Mouse (Mus musculus): Measurements from ENCODE around the gene Ptgdr2. TPM values are rescaled to one million over a fixed set of nuclear protein-coding genes. Genes with fewer than 3 reads are reported as not detected.

The Ptgdr2 gene
- total RNA-seq, 2 experiments from 2014 or later, result not detected

- ATAC-seq (replicated peaks; ENCODE audit: low FRiP score, low TSS enrichment, poor library complexity, severe bottlenecking), result 0 out of 2 replicates have a peak, but pooled peaks have one; percentile 22
Observed at GRCm38 (mm10) chr19:10970457-10970856, 33.5 kb downstream of the Ptgdr2 start.

- no peak for ATAC-seq (replicated peaks; ENCODE audit: low FRiP score, low TSS enrichment, poor library complexity, severe bottlenecking)
Observed at GRCm38 (mm10) chr19:10972660-10973059, 35.7 kb downstream of the Ptgdr2 start.

- no peak for ATAC-seq (replicated peaks; ENCODE audit: low FRiP score, low TSS enrichment, poor library complexity, severe bottlenecking)
Observed at GRCm38 (mm10) chr19:10973187-10973586, 36.2 kb downstream of the Ptgdr2 start.

- no peak for ATAC-seq (replicated peaks; ENCODE audit: low FRiP score, low TSS enrichment, poor library complexity, severe bottlenecking)
Observed at GRCm38 (mm10) chr19:10974238-10974865, 37.4 kb downstream of the Ptgdr2 start, which contains the start of gene Ms4a10. Gene Ms4a10, minus strand, starts transcription at chr19:10974670.

GRCm38 (mm10) chr19:10975187-10975586 lies 38.2 kb downstream of the Ptgdr2 start:
- ATAC-seq (replicated peaks; ENCODE audit: low FRiP score, low TSS enrichment, poor library complexity, severe bottlenecking), result no peak

- no peak for ATAC-seq (replicated peaks; ENCODE audit: low FRiP score, low TSS enrichment, poor library complexity, severe bottlenecking)
Observed at GRCm38 (mm10) chr19:10976318-10976717, 39.4 kb downstream of the Ptgdr2 start.

- ATAC-seq (replicated peaks; ENCODE audit: low FRiP score, low TSS enrichment, poor library complexity, severe bottlenecking), result peak; percentile 87
Observed at GRCm38 (mm10) chr19:10979184-10980168, 42.5 kb downstream of the Ptgdr2 start.

- no peak for ATAC-seq (replicated peaks; ENCODE audit: low FRiP score, low TSS enrichment, poor library complexity, severe bottlenecking)
Observed at GRCm38 (mm10) chr19:10980210-10980609, 43.2 kb downstream of the Ptgdr2 start.

- 0 out of 2 replicates have a peak, but pooled peaks have one; percentile 45 for ATAC-seq (replicated peaks; ENCODE audit: low FRiP score, low TSS enrichment, poor library complexity, severe bottlenecking)
Observed at GRCm38 (mm10) chr19:10983146-10983545, 46.2 kb downstream of the Ptgdr2 start.

GRCm38 (mm10) chr19:10984551-10984950 lies 47.6 kb downstream of the Ptgdr2 start:
- ATAC-seq (replicated peaks; ENCODE audit: low FRiP score, low TSS enrichment, poor library complexity, severe bottlenecking), result no peak

GRCm38 (mm10) chr19:10985889-10986288 lies 48.9 kb downstream of the Ptgdr2 start:
- no peak for ATAC-seq (replicated peaks; ENCODE audit: low FRiP score, low TSS enrichment, poor library complexity, severe bottlenecking)

- ATAC-seq (replicated peaks; ENCODE audit: low FRiP score, low TSS enrichment, poor library complexity, severe bottlenecking), result no peak
Observed at GRCm38 (mm10) chr19:10988563-10988962, 51.6 kb downstream of the Ptgdr2 start.

GRCm38 (mm10) chr19:10990751-10991150 lies 53.8 kb downstream of the Ptgdr2 start:
- no peak for ATAC-seq (replicated peaks; ENCODE audit: low FRiP score, low TSS enrichment, poor library complexity, severe bottlenecking)

GRCm38 (mm10) chr19:10991911-10992310 lies 55.0 kb downstream of the Ptgdr2 start:
- ATAC-seq (replicated peaks; ENCODE audit: low FRiP score, low TSS enrichment, poor library complexity, severe bottlenecking), result no peak

Other genes with a start within 250 kb of the Ptgdr2 start
- 18.3 and 20.2 TPM in 2 replicates for gene Vps37c, start 248.4 kb upstream of the Ptgdr2 start, total RNA-seq (2014; fragmentation: Nextera tagmentation)
- 6.9 and 7.8 TPM in 2 replicates for gene Vps37c, start 248.4 kb upstream of the Ptgdr2 start, total RNA-seq (2017)
- gene Cd5, start 198.2 kb upstream of the Ptgdr2 start, total RNA-seq (2014; fragmentation: Nextera tagmentation), result 3.2 and 3.7 TPM in 2 replicates
- not detected in 2 replicates for gene Cd5, start 198.2 kb upstream of the Ptgdr2 start, total RNA-seq (2017)
- 2.4 and 3.2 TPM in 2 replicates for gene Cd6, start 107.1 kb upstream of the Ptgdr2 start, total RNA-seq (2014; fragmentation: Nextera tagmentation)
- gene Cd6, start 107.1 kb upstream of the Ptgdr2 start, total RNA-seq (2017), result not detected in 2 replicates
- gene Slc15a3, start 97.4 kb upstream of the Ptgdr2 start, total RNA-seq (2014; fragmentation: Nextera tagmentation), result 0.50 and 0.99 TPM in 2 replicates
- 0.56 TPM in 1 of 2 replicates, not detected in the other for gene Slc15a3, start 97.4 kb upstream of the Ptgdr2 start, total RNA-seq (2017)
- gene Tmem132a, start 67.2 kb upstream of the Ptgdr2 start, total RNA-seq (2014; fragmentation: Nextera tagmentation), result 0.10 and 2.4 TPM in 2 replicates
- gene Tmem132a, start 67.2 kb upstream of the Ptgdr2 start, total RNA-seq (2017), result 0.23 and 0.56 TPM in 2 replicates
- gene Tmem109, start 55.2 kb upstream of the Ptgdr2 start, total RNA-seq (2014; fragmentation: Nextera tagmentation), result 23.4 and 41.0 TPM in 2 replicates
- gene Tmem109, start 55.2 kb upstream of the Ptgdr2 start, total RNA-seq (2017), result 11.1 and 21.7 TPM in 2 replicates
- gene Prpf19, start 41.9 kb upstream of the Ptgdr2 start, total RNA-seq (2014; fragmentation: Nextera tagmentation), result 148 and 173 TPM in 2 replicates
- 145 and 393 TPM in 2 replicates for gene Prpf19, start 41.9 kb upstream of the Ptgdr2 start, total RNA-seq (2017)
- gene Zp1, start 16.5 kb upstream of the Ptgdr2 start, total RNA-seq (2014; fragmentation: Nextera tagmentation), result not detected in 2 replicates
- gene Zp1, start 16.5 kb upstream of the Ptgdr2 start, total RNA-seq (2017), result not detected in 2 replicates
- 24.8 and 30.6 TPM in 2 replicates for gene Ccdc86, start 12.1 kb downstream of the Ptgdr2 start, total RNA-seq (2014; fragmentation: Nextera tagmentation)
- gene Ccdc86, start 12.1 kb downstream of the Ptgdr2 start, total RNA-seq (2017), result 21.0 and 26.2 TPM in 2 replicates
- not detected in 2 replicates for gene Ms4a10, start 37.5 kb downstream of the Ptgdr2 start, total RNA-seq (2014; fragmentation: Nextera tagmentation)
- gene Ms4a10, start 37.5 kb downstream of the Ptgdr2 start, total RNA-seq (2017), result not detected in 2 replicates
- not detected in 2 replicates for gene Ms4a15, start 56.1 kb downstream of the Ptgdr2 start, total RNA-seq (2014; fragmentation: Nextera tagmentation)
- not detected in 2 replicates for gene Ms4a15, start 56.1 kb downstream of the Ptgdr2 start, total RNA-seq (2017)
- not detected in 2 replicates for gene Ms4a18, start 80.9 kb downstream of the Ptgdr2 start, total RNA-seq (2014; fragmentation: Nextera tagmentation)
- not detected in 2 replicates for gene Ms4a18, start 80.9 kb downstream of the Ptgdr2 start, total RNA-seq (2017)
- not detected in 2 replicates for gene Ms4a8a, start 143.9 kb downstream of the Ptgdr2 start, total RNA-seq (2014; fragmentation: Nextera tagmentation)
- gene Ms4a8a, start 143.9 kb downstream of the Ptgdr2 start, total RNA-seq (2017), result not detected in 2 replicates
- not detected in 2 replicates for gene 1700017D01Rik, start 193.7 kb downstream of the Ptgdr2 start, total RNA-seq (2014; fragmentation: Nextera tagmentation)
- not detected in 2 replicates for gene 1700017D01Rik, start 193.7 kb downstream of the Ptgdr2 start, total RNA-seq (2017)
- gene 1700025F22Rik, start 228.2 kb downstream of the Ptgdr2 start, total RNA-seq (2014; fragmentation: Nextera tagmentation), result not detected in 2 replicates
- gene 1700025F22Rik, start 228.2 kb downstream of the Ptgdr2 start, total RNA-seq (2017), result not detected in 2 replicates

Measured in megakaryocyte-erythroid progenitor cell, adult 5-6 weeks (primary cell).